Mouse (Mus musculus): ENCODE results near the gene Olfr1394. TPM values are rescaled to one million over a fixed set of nuclear protein-coding genes. Genes with fewer than 3 reads are reported as not detected.
"Not testable (repeated sequence)": the region's sequence is repeated elsewhere in the genome, so short reads cannot be mapped to it uniquely, and the experiment has no call there.

Olfr1394 gene
- polyA plus RNA-seq, 1 experiment from 2014 or later = not detected

DNA sequence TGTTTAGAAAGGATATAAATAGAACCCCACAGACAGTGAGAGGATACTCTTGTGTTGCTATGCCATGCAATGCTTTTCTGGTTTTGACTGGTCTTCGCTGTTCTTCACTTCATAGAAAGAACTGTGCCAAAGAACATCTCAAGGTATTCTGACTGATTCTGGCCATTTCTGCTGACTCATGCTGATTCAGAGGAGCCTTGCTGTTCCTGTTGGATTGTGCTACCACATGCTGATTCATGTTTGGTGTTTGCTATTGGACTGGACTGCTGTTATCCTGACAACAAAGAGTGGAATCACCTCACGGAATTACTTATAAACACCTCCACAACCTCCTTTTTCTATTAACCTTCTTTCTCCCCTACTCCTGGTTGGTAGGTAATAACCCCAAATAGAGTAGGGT, 30.0 kb upstream of the Olfr1394 start:
- no peaks in the 10 kb centered on the region for H3K36me3 ChIP-seq (ENCODE audit: control insufficient read depth, insufficient read depth, low read length)
- no peak overlapping the region for H3K4me2 ChIP-seq (ENCODE audit: low read length)
- no peak for ATAC-seq
- no peak overlapping the region for H3K4me3 ChIP-seq (ENCODE audit: low read length)
- H3K9ac ChIP-seq (ENCODE audit: low read depth, low read length) = no peak overlapping the region
- 91% methylated on average over 2 of the region's 2 CpGs for WGBS
- H3K27me3 ChIP-seq (replicated peaks; ENCODE audit: control insufficient read depth, insufficient read depth, low read length) = no peaks in the 10 kb centered on the region
- no peaks in the 10 kb centered on the region for H3K4me1 ChIP-seq (ENCODE audit: control insufficient read depth, insufficient read depth, low read depth, low read length)
- no peak overlapping the region for H3K27ac ChIP-seq (ENCODE audit: low read depth, low read length)
- no peaks in the 10 kb centered on the region for H3K9me3 ChIP-seq (ENCODE audit: control insufficient read depth, low read length)

DNA sequence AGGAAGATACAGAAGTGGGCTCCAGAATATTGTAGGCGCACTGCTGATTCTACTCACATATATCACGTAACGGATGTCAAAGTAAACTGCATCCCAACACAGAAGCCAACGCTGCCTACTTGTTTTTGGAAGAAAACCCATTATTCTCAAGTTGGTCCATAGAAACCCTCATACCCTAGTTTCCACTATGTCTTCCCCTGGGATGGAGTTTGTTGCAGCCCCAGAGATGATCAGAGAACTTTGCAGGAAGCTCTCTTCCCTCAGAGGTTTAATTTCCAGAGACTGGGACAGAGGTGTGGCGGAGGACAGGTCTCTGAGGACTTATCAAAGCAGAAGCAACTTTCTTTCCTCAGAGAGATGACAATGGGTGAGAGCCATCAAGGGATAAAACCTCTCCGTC, 12.2 kb upstream of the Olfr1394 start, which contains the start of gene Olfr1395:
TSS of gene Olfr1395 (plus strand) at position 301 of the 400 bp plus-strand sequence.
- Histone ChIP-seq H3K9ac (ENCODE audit: low read depth, low read length) (no peak within 1 kb of the TSS), H3K4me2 (ENCODE audit: low read length) (no peak within 1 kb of the TSS), H3K9me3 (ENCODE audit: control insufficient read depth, low read length) (no peaks in the 10 kb centered on the region), H3K27me3 (replicated peaks; ENCODE audit: control insufficient read depth, insufficient read depth, low read length) (no peaks in the 10 kb centered on the region), H3K4me3 (ENCODE audit: low read length) (no peak within 1 kb of the TSS), H3K27ac (ENCODE audit: low read depth, low read length) (no peak within 1 kb of the TSS), H3K36me3 (ENCODE audit: control insufficient read depth, insufficient read depth, low read length) (no peaks in the 10 kb centered on the region), H3K4me1 (ENCODE audit: control insufficient read depth, insufficient read depth, low read depth, low read length) (no peaks in the 10 kb centered on the region)
- 91% methylated on average over 6 of the region's 6 CpGs for WGBS
- ATAC-seq = no peak

DNA sequence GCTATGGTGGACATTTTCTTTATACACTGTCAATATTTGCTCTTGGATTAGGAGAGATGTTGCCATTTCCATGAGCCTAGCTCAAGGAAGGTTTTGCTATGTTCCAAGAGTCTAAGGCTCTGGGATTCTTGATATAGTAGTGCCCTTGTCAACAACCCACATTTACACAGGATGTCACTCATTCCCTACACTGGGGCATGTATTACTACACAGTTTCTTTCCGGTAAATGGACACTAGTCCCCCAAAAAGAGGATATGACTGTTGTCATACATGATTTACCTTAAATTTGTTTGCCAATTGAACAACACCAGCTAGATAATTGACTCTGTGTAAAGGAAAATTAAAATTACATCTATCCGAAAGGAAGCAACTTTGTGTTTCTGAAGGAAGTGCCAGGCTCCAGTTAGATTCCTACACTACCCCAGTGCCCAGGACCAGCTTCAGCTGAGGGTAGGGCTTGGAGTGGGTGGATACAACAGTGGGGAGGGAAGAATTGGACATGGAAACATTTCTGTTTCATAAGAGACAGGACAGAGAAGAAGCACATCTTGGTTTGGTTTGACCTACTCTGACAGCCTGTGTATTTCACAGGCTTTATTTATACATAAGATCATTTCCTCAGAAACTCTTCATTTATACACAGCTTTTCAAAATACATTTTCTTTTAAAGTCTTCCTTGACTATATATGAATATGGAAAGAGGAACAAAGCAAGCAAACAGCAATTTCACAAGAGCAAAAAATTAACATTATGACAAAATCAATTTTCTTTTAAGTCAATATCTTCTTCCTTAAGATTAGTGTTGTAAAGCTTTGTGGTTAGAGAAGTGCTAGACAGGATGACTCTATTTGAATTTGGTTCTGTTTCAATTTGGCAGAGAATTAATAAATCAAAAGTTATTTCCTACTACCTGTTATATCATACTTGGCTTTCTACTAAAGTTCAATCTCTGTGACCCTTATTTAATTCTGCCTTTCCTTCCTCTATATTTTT, 2.9 kb downstream of the Olfr1394 start:
- Histone ChIP-seq H3K4me3 (ENCODE audit: low read length) (no peak overlapping the region), H3K27ac (ENCODE audit: low read depth, low read length) (no peak overlapping the region), H3K9me3 (ENCODE audit: control insufficient read depth, low read length) (no peaks in the 10 kb centered on the region), H3K4me1 (ENCODE audit: control insufficient read depth, insufficient read depth, low read depth, low read length) (no peaks in the 10 kb centered on the region), H3K9ac (ENCODE audit: low read depth, low read length) (no peak overlapping the region), H3K36me3 (ENCODE audit: control insufficient read depth, insufficient read depth, low read length) (no peaks in the 10 kb centered on the region), H3K4me2 (ENCODE audit: low read length) (no peak overlapping the region), H3K27me3 (replicated peaks; ENCODE audit: control insufficient read depth, insufficient read depth, low read length) (no peaks in the 10 kb centered on the region)
- no peak for ATAC-seq
- 90% methylated on average over 2 of the region's 2 CpGs for WGBS

DNA sequence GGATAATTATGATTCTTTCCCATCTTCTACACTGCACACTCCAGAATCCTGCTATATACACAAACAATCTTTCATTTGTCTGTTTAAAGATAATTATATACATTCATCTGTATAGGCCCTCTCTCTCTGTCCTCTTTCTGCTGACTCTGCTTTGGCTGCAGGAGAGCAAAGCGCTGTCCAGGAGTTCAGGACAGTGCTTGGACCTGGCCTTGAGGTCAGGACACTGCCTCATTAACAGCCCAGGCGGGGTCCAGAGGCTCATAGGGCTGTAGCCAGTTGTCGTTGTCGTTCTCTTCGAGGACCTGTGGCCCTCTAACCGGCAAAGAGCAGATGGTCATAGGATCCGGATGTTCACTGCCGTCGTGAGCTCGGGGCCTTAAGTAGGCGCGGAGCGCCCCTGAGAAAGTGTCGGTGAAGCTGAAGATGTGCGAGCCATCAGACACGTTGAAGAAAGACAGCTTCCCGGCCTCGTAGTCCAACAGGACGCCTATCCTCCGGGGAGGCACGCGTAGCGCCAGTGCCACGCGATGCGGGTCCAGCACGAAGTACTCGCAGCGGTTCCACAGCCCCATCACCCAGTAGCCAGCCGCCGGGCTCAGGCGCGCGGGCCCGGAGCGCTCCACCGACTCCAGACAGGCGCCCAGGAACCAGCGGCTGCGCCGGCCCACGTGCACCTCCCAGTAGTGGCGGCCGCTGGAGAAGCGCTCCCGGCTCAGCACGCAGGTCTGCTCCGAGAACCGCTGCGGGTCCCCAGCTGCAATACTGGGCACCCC, 14.8 kb downstream of the Olfr1394 start:
- Histone ChIP-seq H3K27ac (ENCODE audit: low read depth, low read length) (no peak overlapping the region), H3K36me3 (ENCODE audit: control insufficient read depth, insufficient read depth, low read length) (no peaks in the 10 kb centered on the region), H3K9me3 (ENCODE audit: control insufficient read depth, low read length) (peaks cover 5% of the 10 kb centered on the region), H3K9ac (ENCODE audit: low read depth, low read length) (peak overlapping the region; percentile 60), H3K27me3 (replicated peaks; ENCODE audit: control insufficient read depth, insufficient read depth, low read length) (peaks cover 2% of the 10 kb centered on the region; the same call in 1 of the 2 replicates), H3K4me1 (ENCODE audit: control insufficient read depth, insufficient read depth, low read depth, low read length) (no peaks in the 10 kb centered on the region; the same call in 1 of the 2 replicates), H3K4me2 (ENCODE audit: low read length) (peak overlapping the region; percentile 76), H3K4me3 (ENCODE audit: low read length) (peak overlapping the region; percentile 45)
- WGBS = 2% methylated on average over 50 of the region's 50 CpGs
- peak; percentile 90 for ATAC-seq

DNA sequence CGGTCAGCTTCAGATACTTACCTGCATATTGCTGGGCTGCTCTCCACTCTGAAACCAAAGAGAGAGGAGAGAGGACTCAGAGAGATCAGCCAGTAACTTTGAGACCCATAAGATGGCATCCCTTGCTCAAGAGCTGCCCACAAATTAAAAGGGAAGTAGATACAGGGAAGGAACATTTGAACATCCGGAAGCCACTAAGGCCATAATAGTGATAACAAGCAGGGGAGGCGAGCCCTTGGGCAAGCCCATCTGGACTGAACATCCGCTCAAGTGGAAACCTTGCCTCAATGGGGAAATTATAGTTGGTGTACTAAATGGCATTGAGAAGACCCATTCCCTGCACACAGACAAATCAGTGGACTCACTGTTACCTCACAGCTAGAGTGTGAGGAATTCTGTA, 16.4 kb downstream of the Olfr1394 start:
- Histone ChIP-seq H3K27me3 (replicated peaks; ENCODE audit: control insufficient read depth, insufficient read depth, low read length) (peaks cover 2% of the 10 kb centered on the region; the same call in 1 of the 2 replicates), H3K9me3 (ENCODE audit: control insufficient read depth, low read length) (peaks cover 5% of the 10 kb centered on the region), H3K4me1 (ENCODE audit: control insufficient read depth, insufficient read depth, low read depth, low read length) (no peaks in the 10 kb centered on the region; the same call in 1 of the 2 replicates), H3K4me2 (ENCODE audit: low read length) (no peak overlapping the region), H3K27ac (ENCODE audit: low read depth, low read length) (no peak overlapping the region), H3K4me3 (ENCODE audit: low read length) (no peak overlapping the region), H3K9ac (ENCODE audit: low read depth, low read length) (no peak overlapping the region), H3K36me3 (ENCODE audit: control insufficient read depth, insufficient read depth, low read length) (no peaks in the 10 kb centered on the region)
- ATAC-seq = no peak
- 93% methylated on average over 4 of the region's 4 CpGs for WGBS

DNA sequence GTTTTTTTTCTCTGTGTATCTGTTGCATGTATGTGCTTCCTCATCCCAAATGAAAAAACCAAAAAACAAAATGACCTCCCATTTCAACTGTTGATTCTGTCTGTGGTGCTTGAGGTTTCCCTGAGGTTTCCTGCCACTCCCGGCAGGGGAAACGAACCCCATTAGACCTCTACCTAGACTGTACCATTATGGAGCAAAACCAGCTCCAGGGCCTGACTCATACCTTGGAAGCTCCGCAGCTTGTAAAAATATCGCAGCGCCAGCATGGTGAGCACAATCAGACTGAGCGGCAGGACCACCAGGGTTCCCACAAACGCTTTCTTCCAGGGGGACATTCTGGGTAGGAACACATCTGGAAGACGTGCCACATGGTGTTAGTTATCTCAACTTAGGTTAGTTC, 21.2 kb downstream of the Olfr1394 start:
- 93% methylated on average over 8 of the region's 8 CpGs for WGBS

DNA sequence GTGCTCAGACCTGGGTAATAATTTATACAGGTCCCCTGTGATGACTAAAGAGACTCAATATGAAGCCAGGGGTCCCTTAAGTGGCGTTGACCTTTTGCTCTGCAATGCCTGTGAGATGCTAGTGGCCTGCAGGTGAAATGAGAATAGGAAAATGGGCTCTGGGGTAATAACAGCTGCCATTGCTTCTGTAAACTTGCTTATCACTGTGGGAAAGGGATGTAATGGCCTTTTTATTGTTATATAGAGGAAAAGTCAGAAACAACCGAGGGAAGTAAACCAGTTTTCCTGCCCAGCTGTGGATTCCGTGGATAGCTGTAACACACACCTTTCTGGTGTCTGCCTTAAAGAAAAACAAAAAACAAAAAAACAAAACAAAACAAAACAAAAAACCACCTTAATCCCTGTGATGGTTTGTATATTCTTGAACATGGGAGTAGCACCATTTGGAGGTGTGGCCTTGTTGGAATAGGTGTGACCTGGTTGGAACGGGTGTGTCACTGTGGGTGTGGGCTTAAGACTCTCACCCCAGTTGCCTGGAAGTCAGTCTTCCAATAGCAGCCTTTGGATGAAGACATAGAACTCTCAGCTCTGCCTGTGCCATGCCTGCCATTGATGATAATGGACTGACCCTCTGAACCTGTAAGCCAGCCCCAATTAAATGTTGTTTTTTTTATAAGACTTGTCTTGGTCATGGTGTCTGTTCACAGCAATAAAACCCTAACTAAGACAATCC, 22.0 kb downstream of the Olfr1394 start:
- not testable (repeated sequence) for H3K27ac ChIP-seq (ENCODE audit: low read depth, low read length); H3K36me3 ChIP-seq (ENCODE audit: control insufficient read depth, insufficient read depth, low read length); H3K4me1 ChIP-seq (ENCODE audit: control insufficient read depth, insufficient read depth, low read depth, low read length); ATAC-seq; H3K9me3 ChIP-seq (ENCODE audit: control insufficient read depth, low read length); H3K4me3 ChIP-seq (ENCODE audit: low read length); H3K9ac ChIP-seq (ENCODE audit: low read depth, low read length); H3K4me2 ChIP-seq (ENCODE audit: low read length); H3K27me3 ChIP-seq (replicated peaks; ENCODE audit: control insufficient read depth, insufficient read depth, low read length)
- 81% methylated on average over 4 of the region's 4 CpGs for WGBS

More for the DNA sequence above, 21.2 kb downstream of the Olfr1394 start:
- H3K4me2 ChIP-seq (ENCODE audit: low read length) = no peak overlapping the region
- no peaks in the 10 kb centered on the region for H3K27me3 ChIP-seq (replicated peaks; ENCODE audit: control insufficient read depth, insufficient read depth, low read length)
- no peak overlapping the region for H3K9ac ChIP-seq (ENCODE audit: low read depth, low read length)
- H3K9me3 ChIP-seq (ENCODE audit: control insufficient read depth, low read length) = no peaks in the 10 kb centered on the region
- no peak overlapping the region for H3K4me3 ChIP-seq (ENCODE audit: low read length)
- no peaks in the 10 kb centered on the region for H3K4me1 ChIP-seq (ENCODE audit: control insufficient read depth, insufficient read depth, low read depth, low read length)
- H3K36me3 ChIP-seq (ENCODE audit: control insufficient read depth, insufficient read depth, low read length) = no peaks in the 10 kb centered on the region
- H3K27ac ChIP-seq (ENCODE audit: low read depth, low read length) = no peak overlapping the region
- ATAC-seq = no peak

DNA sequence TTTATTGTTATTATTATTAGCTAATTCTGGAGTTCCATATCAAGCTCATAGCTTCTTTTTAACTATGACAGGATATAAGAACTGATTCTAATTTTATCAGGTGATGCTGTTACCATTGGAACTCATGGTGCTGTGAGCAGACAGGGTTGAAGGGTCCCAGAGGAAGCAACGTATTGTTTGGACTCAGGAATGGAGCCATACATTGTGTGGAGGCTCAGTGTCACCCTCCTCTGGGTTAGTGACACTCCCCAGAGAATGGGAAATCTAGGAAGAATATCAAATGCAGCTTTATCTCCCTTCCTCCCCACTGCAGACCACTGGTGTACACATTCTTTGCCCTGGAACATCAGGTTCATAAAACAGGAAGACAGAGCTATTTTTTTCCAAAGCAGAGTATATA, 29.0 kb downstream of the Olfr1394 start:
- Histone ChIP-seq H3K4me3 (ENCODE audit: low read length) (no peak overlapping the region), H3K27me3 (replicated peaks; ENCODE audit: control insufficient read depth, insufficient read depth, low read length) (no peaks in the 10 kb centered on the region), H3K9ac (ENCODE audit: low read depth, low read length) (no peak overlapping the region), H3K36me3 (ENCODE audit: control insufficient read depth, insufficient read depth, low read length) (no peaks in the 10 kb centered on the region), H3K9me3 (ENCODE audit: control insufficient read depth, low read length) (no peaks in the 10 kb centered on the region), H3K4me2 (ENCODE audit: low read length) (no peak overlapping the region), H3K27ac (ENCODE audit: low read depth, low read length) (no peak overlapping the region), H3K4me1 (ENCODE audit: control insufficient read depth, insufficient read depth, low read depth, low read length) (no peaks in the 10 kb centered on the region)
- WGBS = 77% methylated on average over 1 of the region's 1 CpGs
- no peak for ATAC-seq

All from hindbrain, embryonic 16.5 days (tissue).